Mouse (Mus musculus) CH12.LX (cell line): ENCODE measurements at regions not wholly inside any gene's neighbourhood (a gene's known extent, or its start where the extent isn't known, plus 50 kb on each side); places are given as distances from the start of the nearest gene placed in this dataset.

Experiments used
- CTCF ChIP-seq, 2 experiments: IDR thresholded peaks in 1 of 2; conservative IDR thresholded peaks in 1 of 2; 2 replicates each; pipeline ENCODE4 v1.5.1; 2011 to 2012; ENCODE audit warnings: low read depth in 2 of 2, low read length in 2 of 2, improper control_type of control experiment in 1 of 2, inconsistent platforms in 1 of 2, mild to moderate bottlenecking in 1 of 2, moderate library complexity in 1 of 2
- GABPA ChIP-seq: IDR thresholded peaks from 2 replicates; pipeline ENCODE4 v1.6.1; 2012; ENCODE audit warnings: low read depth, low read length, improper control_type of control experiment, inconsistent platforms; ENCODE audit not compliant: insufficient replicate concordance
- NRF1 ChIP-seq: IDR thresholded peaks from 2 replicates; pipeline ENCODE4 v1.6.1; 2014; ENCODE audit warnings: low read depth, mild to moderate bottlenecking, inconsistent platforms, low read length, improper control_type of control experiment, moderate library complexity

DNA sequence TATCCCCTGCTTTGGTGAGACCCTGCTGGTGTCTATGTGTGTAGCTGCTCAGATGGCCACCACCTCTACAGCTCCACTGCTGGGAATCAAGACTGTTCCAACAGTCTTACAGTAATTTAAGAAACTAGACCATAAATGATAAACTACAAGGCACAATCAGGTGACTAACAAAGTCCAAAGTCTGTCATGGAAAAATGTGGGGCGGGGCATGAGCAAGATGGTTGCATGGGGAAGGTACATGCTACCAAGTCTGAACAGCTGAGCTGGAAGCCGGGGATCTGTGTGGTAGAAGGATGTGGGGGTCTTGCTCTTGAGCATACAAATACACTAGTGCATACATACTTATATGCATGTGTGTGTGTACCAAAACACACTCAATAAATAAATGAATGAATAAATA, 278.8 kb upstream of the Sox2 start:
- TF ChIP-seq NRF1 (no peak), GABPA (no peak), CTCF (conservative IDR thresholded peaks at IDR 0.05 in 1 of 2, IDR thresholded peaks at IDR 0.05 in 1 of 2; ENCODE audit: low read depth in 2 of 2, low read length in 2 of 2) (no peak)
